Mouse (Mus musculus): ENCODE data around the gene Snap47. TPM values are rescaled to one million over a fixed set of nuclear protein-coding genes. Genes with fewer than 3 reads are reported as not detected.

Snap47 gene
- polyA plus RNA-seq (2012; rRNA removed): 11.2 and 12.4 TPM in 2 replicates
- polyA plus RNA-seq (2014; fragmentation: Nextera tagmentation; extraction: Ambion mirVana): 21.6 and 26.5 TPM in 2 replicates

- Histone ChIP-seq H3K36me3 (replicated peaks; ENCODE audit: control insufficient read depth, insufficient read depth, low read depth) (peaks cover 16% of the 10 kb centered on the region), H3K4me2 (ENCODE audit: low read depth) (peak within 1 kb of the TSS; percentile 87), H3K9ac (replicated peaks) (peak within 1 kb of the TSS; percentile 86), H3K9me3 (ENCODE audit: control insufficient read depth, low read length) (no peaks in the 10 kb centered on the region), H3K4me3 (ENCODE audit: insufficient read depth in 1 of 2, low read depth in 2 of 2, low read length in 2 of 2) (peak within 1 kb of the TSS; percentile 76 to 83), H3K4me1 (replicated peaks; ENCODE audit: control insufficient read depth in 2 of 2, insufficient read depth in 2 of 2, low read length in 1 of 2) (peaks cover 5 to 17% of the 10 kb centered on the region in 2 experiments), H3K27me3 (ENCODE audit: control insufficient read depth, insufficient read depth, low read length) (no peaks in the 10 kb centered on the region), H3K27ac (peak within 1 kb of the TSS; percentile 18)
- DNase-seq (ENCODE audit: low read depth in 3 of 3, low spot score in 3 of 3): no peak
- TF ChIP-seq EP300 (IDR thresholded peaks at IDR 0.05; ENCODE audit: low read depth) (no peak), CTCF (IDR thresholded peaks at IDR 0.05; ENCODE audit: low read depth) (no peak)
- 81% methylated on average over 4 of the region's 4 CpGs for WGBS (ENCODE audit: insufficient replicate concordance)
- no peak for ATAC-seq (ENCODE audit: insufficient read depth)
Measured at GRCm38 (mm10) chr11:59451086-59451485, at the start of gene Snap47. Gene Snap47 (minus strand): TSS chr11:59451186.

GRCm38 (mm10) chr11:59497747-59498146 lies 46.8 kb upstream of the Snap47 start:
- Histone ChIP-seq H3K4me1 (replicated peaks; ENCODE audit: control insufficient read depth in 2 of 2, insufficient read depth in 2 of 2, low read length in 1 of 2) (no peaks in the 10 kb centered on the region), H3K9ac (replicated peaks) (no peak overlapping the region), H3K4me3 (ENCODE audit: insufficient read depth in 1 of 2, low read depth in 2 of 2, low read length in 2 of 2) (no peak overlapping the region), H3K4me2 (ENCODE audit: low read depth) (no peak overlapping the region), H3K9me3 (ENCODE audit: control insufficient read depth, low read length) (no peaks in the 10 kb centered on the region), H3K27me3 (ENCODE audit: control insufficient read depth, insufficient read depth, low read length) (no peaks in the 10 kb centered on the region), H3K27ac (no peak overlapping the region), H3K36me3 (replicated peaks; ENCODE audit: control insufficient read depth, insufficient read depth, low read depth) (peaks cover 8% of the 10 kb centered on the region)
- TF ChIP-seq CTCF (IDR thresholded peaks at IDR 0.05; ENCODE audit: low read depth) (peak; percentile 29; the same call in 1 of the 2 replicates), EP300 (IDR thresholded peaks at IDR 0.05; ENCODE audit: low read depth) (no peak)
- WGBS (ENCODE audit: insufficient replicate concordance): 62% methylated on average over 7 of the region's 7 CpGs
- no peak for ATAC-seq (ENCODE audit: insufficient read depth)
- no peak for DNase-seq (ENCODE audit: low read depth in 3 of 3, low spot score in 3 of 3)

GRCm38 (mm10) chr11:59496672-59497310 lies 45.8 kb upstream of the Snap47 start:
- Histone ChIP-seq H3K9me3 (ENCODE audit: control insufficient read depth, low read length) (no peaks in the 10 kb centered on the region), H3K4me2 (ENCODE audit: low read depth) (no peak overlapping the region), H3K9ac (replicated peaks) (no peak overlapping the region), H3K4me3 (ENCODE audit: insufficient read depth in 1 of 2, low read depth in 2 of 2, low read length in 2 of 2) (no peak overlapping the region), H3K27me3 (ENCODE audit: control insufficient read depth, insufficient read depth, low read length) (no peaks in the 10 kb centered on the region), H3K36me3 (replicated peaks; ENCODE audit: control insufficient read depth, insufficient read depth, low read depth) (peaks cover 8% of the 10 kb centered on the region), H3K4me1 (replicated peaks; ENCODE audit: control insufficient read depth in 2 of 2, insufficient read depth in 2 of 2, low read length in 1 of 2) (no peaks in the 10 kb centered on the region), H3K27ac (no peak overlapping the region)
- ATAC-seq (ENCODE audit: insufficient read depth) (no peak), DNase-seq (ENCODE audit: low read depth in 3 of 3, low spot score in 3 of 3) (no peak)
- no peak for TF ChIP-seq EP300 (IDR thresholded peaks at IDR 0.05; ENCODE audit: low read depth)
- no peak for TF ChIP-seq CTCF (IDR thresholded peaks at IDR 0.05; ENCODE audit: low read depth)
- WGBS (ENCODE audit: insufficient replicate concordance): 52% methylated on average over 6 of the region's 6 CpGs

GRCm38 (mm10) chr11:59486222-59486621 lies 35.2 kb upstream of the Snap47 start:
- Histone ChIP-seq H3K36me3 (replicated peaks; ENCODE audit: control insufficient read depth, insufficient read depth, low read depth) (no peaks in the 10 kb centered on the region; the same call in 1 of the 2 replicates), H3K4me1 (replicated peaks; ENCODE audit: control insufficient read depth in 2 of 2, insufficient read depth in 2 of 2, low read length in 1 of 2) (no peaks in the 10 kb centered on the region), H3K4me3 (ENCODE audit: insufficient read depth in 1 of 2, low read depth in 2 of 2, low read length in 2 of 2) (no peak overlapping the region), H3K27me3 (ENCODE audit: control insufficient read depth, insufficient read depth, low read length) (no peaks in the 10 kb centered on the region), H3K27ac (no peak overlapping the region), H3K4me2 (ENCODE audit: low read depth) (no peak overlapping the region), H3K9me3 (ENCODE audit: control insufficient read depth, low read length) (no peaks in the 10 kb centered on the region), H3K9ac (replicated peaks) (no peak overlapping the region)
- 69% methylated on average over 8 of the region's 8 CpGs for WGBS (ENCODE audit: insufficient replicate concordance)
- no peak for ATAC-seq (ENCODE audit: insufficient read depth)
- TF ChIP-seq CTCF (IDR thresholded peaks at IDR 0.05; ENCODE audit: low read depth) (no peak), EP300 (IDR thresholded peaks at IDR 0.05; ENCODE audit: low read depth) (no peak)
- DNase-seq (ENCODE audit: low read depth in 3 of 3, low spot score in 3 of 3): no peak

- H3K27me3 ChIP-seq (ENCODE audit: control insufficient read depth, insufficient read depth, low read length): no peaks in the 10 kb centered on the region
- TF ChIP-seq EP300 (IDR thresholded peaks at IDR 0.05; ENCODE audit: low read depth) (no peak), CTCF (IDR thresholded peaks at IDR 0.05; ENCODE audit: low read depth) (no peak)
- H3K27ac ChIP-seq: no peak overlapping the region
- no peaks in the 10 kb centered on the region for H3K4me1 ChIP-seq (replicated peaks; ENCODE audit: control insufficient read depth in 2 of 2, insufficient read depth in 2 of 2, low read length in 1 of 2)
- no peak overlapping the region for H3K4me2 ChIP-seq (ENCODE audit: low read depth)
- no peak for DNase-seq (ENCODE audit: low read depth in 3 of 3, low spot score in 3 of 3)
- H3K36me3 ChIP-seq (replicated peaks; ENCODE audit: control insufficient read depth, insufficient read depth, low read depth): no peaks in the 10 kb centered on the region; the same call in 1 of the 2 replicates
- H3K9me3 ChIP-seq (ENCODE audit: control insufficient read depth, low read length): no peaks in the 10 kb centered on the region
- H3K9ac ChIP-seq (replicated peaks): no peak overlapping the region
- WGBS (ENCODE audit: insufficient replicate concordance): 52% methylated on average over 2 of the region's 2 CpGs
- H3K4me3 ChIP-seq (ENCODE audit: insufficient read depth in 1 of 2, low read depth in 2 of 2, low read length in 2 of 2): no peak overlapping the region
- ATAC-seq (ENCODE audit: insufficient read depth): no peak
Measured at GRCm38 (mm10) chr11:59485641-59486040, 34.7 kb upstream of the Snap47 start.

Measured in liver, embryonic 14.5 days (tissue).